Mouse (Mus musculus) megakaryocyte, embryonic 14.5 days (primary cell): Measurements from ENCODE around the gene Sec24d.

Experiments
- FLI1 ChIP-seq: IDR thresholded peaks from 2 replicates; pipeline ENCODE4 v1.6.1; 2012; ENCODE audit warnings: low read length, inconsistent platforms, mixed read lengths
- GATA1 ChIP-seq: IDR thresholded peaks from 3 replicates; pipeline ENCODE4 v1.6.1; 2012; ENCODE audit warnings: mixed read lengths, low read length, inconsistent platforms, borderline replicate concordance

DNA sequence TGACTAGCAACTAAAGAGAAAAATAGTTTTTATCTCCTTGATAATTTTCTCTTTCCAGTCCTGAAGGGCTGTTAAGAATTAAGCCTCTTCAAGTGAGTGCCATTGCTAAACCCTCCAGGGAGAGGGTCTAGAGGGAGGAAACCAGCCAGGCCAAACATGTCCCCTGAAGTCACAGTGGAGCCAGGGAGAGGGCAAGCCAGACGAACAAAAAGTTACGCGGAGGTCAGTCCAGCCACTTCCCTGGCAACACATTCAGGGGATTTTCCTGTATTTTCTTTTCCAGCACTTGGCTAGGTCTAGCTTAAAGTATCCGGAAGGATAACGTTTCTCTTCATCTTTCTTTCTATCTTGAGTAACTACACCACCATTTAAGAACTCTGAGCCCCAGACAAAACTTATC, 22.9 kb upstream of the Sec24d start:
- no peak for TF ChIP-seq GATA1
- TF ChIP-seq FLI1 = no peak
